Mouse (Mus musculus) neural tube, embryonic 12.5 days (tissue): ENCODE data around the gene Kcnn1. TPM values are rescaled to one million over a fixed set of nuclear protein-coding genes. Genes with fewer than 3 reads are reported as not detected.
A peak's percentile ranks its signal among the peaks of the same experiment; 100 is the strongest.

ENCODE experiments used
- ATAC-seq: fragments of 200-750 bp; cut with Nextera tagmentation; 2 replicates; pipeline ENCODE4 v1.8.0; 2017; ENCODE audit warnings: low read depth, mild to moderate bottlenecking, moderate TSS enrichment, moderate library complexity; ENCODE audit not compliant: low FRiP score
- H3K27ac ChIP-seq: fragments of 300-500 bp; sonication (generic); 2 replicates; pipeline ENCODE4 v1.5.1; 2016
- H3K27me3 ChIP-seq: fragments of 300-500 bp; sonication (generic); replicated peaks from 2 replicates; pipeline ENCODE4 v1.6.1; 2016; ENCODE audit warnings: mild to moderate bottlenecking
- H3K36me3 ChIP-seq: fragments of 300-500 bp; sonication (generic); 2 replicates; pipeline ENCODE4 v1.6.1; 2016; ENCODE audit warnings: mild to moderate bottlenecking
- H3K4me1 ChIP-seq: fragments of 300-500 bp; sonication (generic); 2 replicates; pipeline ENCODE4 v1.6.1; 2016
- H3K4me2 ChIP-seq: fragments of 300-500 bp; sonication (generic); replicated peaks from 2 replicates; pipeline ENCODE4 v1.6.1; 2016; ENCODE audit warnings: mild to moderate bottlenecking
- H3K4me3 ChIP-seq: fragments of 300-500 bp; sonication (generic); 2 replicates; pipeline ENCODE4 v1.5.1; 2016
- H3K9ac ChIP-seq: fragments of 300-500 bp; sonication (generic); 2 replicates; pipeline ENCODE4 v1.6.1; 2016; ENCODE audit warnings: mild to moderate bottlenecking
- H3K9me3 ChIP-seq: fragments of 300-500 bp; sonication (generic); 2 replicates; pipeline ENCODE4 v1.6.1; 2016; ENCODE audit warnings: mild to moderate bottlenecking
- WGBS: fragments of 180-500 bp; shearing (Covaris S2); methylation state at CpG from one replicate; pipeline ENCODE4 v1.1.7; 2016; 5-methylcytosine and 5-hydroxymethylcytosine counted together
- polyA plus RNA-seq: library from polyadenylated mRNA; unstranded; fragments of >200 nt; fragmentation: Nextera tagmentation; extraction: Ambion mirVana; gene quantifications from 2 replicates; pipeline ENCODE4 v1.2.1, GENCODE M21; 2016

Gene Kcnn1
- polyA plus RNA-seq, 1 experiment from 2014 or later, result 24.8 TPM

DNA sequence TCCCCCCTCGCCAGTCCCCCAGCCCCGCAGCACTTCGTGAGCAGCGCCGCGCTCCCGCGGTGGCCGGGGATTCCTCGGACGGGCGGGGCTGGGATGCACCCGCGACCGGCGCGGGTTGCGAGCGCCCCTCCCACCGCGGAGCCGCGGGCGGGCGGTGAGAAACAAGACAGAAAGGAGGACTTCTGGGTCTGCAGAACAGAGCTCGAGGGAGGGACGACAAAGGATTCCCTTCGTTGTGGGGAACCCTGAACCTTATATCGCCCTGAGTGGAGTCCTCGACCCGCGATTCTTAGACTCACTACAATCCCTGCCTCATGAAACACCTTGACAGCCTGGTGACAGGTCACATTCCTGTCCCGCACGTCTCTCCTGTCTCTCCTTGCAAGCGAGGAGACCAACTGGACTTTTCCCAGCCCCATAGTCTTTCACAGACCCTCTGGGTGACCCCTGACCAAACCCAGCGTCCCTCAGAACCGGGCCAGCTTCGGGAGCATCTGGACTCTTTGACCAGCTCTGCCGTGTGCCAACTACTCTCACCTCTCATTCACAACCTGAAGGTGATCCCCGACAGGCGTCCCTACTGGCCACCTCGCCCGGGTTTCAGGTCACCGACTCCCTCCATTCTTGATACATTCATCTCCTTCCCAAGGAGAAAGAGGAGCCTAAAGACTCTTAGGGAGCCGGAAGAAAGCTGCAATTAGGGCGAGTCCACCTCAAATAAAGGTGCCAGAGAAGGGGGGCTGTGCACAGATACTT is 1.1 kb upstream of the Kcnn1 start:
- Histone ChIP-seq H3K27me3 (peaks cover 13% of the 10 kb centered on the region), H3K36me3 (peaks cover 9% of the 10 kb centered on the region), H3K9ac (peak overlapping the region; percentile 65), H3K4me2 (peak overlapping the region; percentile 62), H3K27ac (peak overlapping the region; percentile 89), H3K4me1 (peaks cover 58% of the 10 kb centered on the region), H3K4me3 (peak overlapping the region; percentile 50), H3K9me3 (no peaks in the 10 kb centered on the region)
- no peak for ATAC-seq
- 1% methylated on average over 46 of the region's 46 CpGs for WGBS

DNA sequence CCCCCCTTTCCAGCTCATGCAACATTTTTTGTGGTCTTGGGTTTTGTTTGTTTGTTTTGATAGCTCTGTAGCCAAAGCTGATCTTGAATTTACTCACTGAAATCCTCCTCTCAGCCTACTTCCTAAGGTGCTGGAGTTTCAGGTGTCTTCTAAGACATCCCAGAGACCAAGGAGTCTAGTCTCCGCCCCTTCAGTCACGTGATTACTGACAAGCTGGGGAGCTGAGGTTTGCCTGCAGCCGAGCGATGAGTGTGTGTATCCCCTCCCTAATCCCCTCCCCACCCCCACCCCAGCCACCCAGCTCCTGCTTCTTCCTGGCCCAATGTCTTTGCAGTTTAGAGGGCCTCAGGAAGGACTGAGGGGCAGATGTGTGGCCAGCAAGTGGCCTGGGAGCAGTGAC is 5.5 kb downstream of the Kcnn1 start:
- Histone ChIP-seq H3K4me2 (peak overlapping the region; percentile 87), H3K4me1 (peaks cover 40% of the 10 kb centered on the region), H3K27ac (no peak overlapping the region), H3K9me3 (no peaks in the 10 kb centered on the region), H3K4me3 (no peak overlapping the region), H3K9ac (no peak overlapping the region), H3K27me3 (peaks cover 13% of the 10 kb centered on the region), H3K36me3 (peaks cover 14% of the 10 kb centered on the region)
- WGBS, result 12% methylated on average over 4 of the region's 4 CpGs
- ATAC-seq, result no peak

GRCm38 (mm10) chr8:70856541-70857197 is 6.4 kb downstream of the Kcnn1 start:
- peaks cover 33% of the 10 kb centered on the region for H3K4me1 ChIP-seq
- H3K4me3 ChIP-seq, result peak overlapping the region; percentile 41
- H3K36me3 ChIP-seq, result peaks cover 22% of the 10 kb centered on the region
- WGBS, result 9% methylated on average over 33 of the region's 33 CpGs
- no peaks in the 10 kb centered on the region for H3K9me3 ChIP-seq
- H3K9ac ChIP-seq, result peak overlapping the region; percentile 59
- no peak overlapping the region for H3K27ac ChIP-seq
- H3K4me2 ChIP-seq, result peak overlapping the region; percentile 87
- peak; percentile 82 for ATAC-seq
- H3K27me3 ChIP-seq, result peaks cover 6% of the 10 kb centered on the region; the same call in 1 of the 2 replicates

DNA sequence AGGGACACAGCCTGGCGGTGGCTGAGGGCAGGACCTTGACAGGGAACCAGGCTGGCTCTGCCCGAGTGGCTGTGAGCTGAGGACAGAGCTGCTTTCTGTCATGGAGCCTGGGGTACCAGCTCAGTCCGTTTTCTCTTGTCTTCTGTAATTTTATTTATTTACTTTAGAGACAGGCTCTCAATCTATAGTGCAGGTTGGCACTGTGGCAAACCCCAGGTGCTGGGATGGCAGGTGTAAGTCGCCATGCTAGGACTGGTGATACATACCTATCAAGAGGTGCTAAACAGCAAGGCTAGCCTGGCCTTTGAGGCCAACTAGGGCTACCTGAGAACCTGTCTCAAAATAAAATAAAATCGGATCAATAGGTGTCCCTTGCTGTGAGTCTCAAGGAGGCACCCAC is 7.0 kb downstream of the Kcnn1 start:
- Histone ChIP-seq H3K36me3 (peaks cover 24% of the 10 kb centered on the region), H3K9ac (peak overlapping the region; percentile 19; the same call in 1 of the 2 replicates), H3K4me1 (peaks cover 29% of the 10 kb centered on the region), H3K27me3 (no peaks in the 10 kb centered on the region), H3K4me3 (no peak overlapping the region), H3K9me3 (no peaks in the 10 kb centered on the region), H3K27ac (no peak overlapping the region), H3K4me2 (peak overlapping the region; percentile 87; the same call in 1 of the 2 replicates)
- ATAC-seq, result no peak
- 62% methylated on average over 5 of the region's 5 CpGs for WGBS

- ATAC-seq, result no peak
- no peak overlapping the region for H3K9ac ChIP-seq
- peaks cover 27% of the 10 kb centered on the region for H3K4me1 ChIP-seq
- 83% methylated on average over 2 of the region's 2 CpGs for WGBS
- H3K9me3 ChIP-seq, result no peaks in the 10 kb centered on the region
- no peak overlapping the region for H3K27ac ChIP-seq
- H3K36me3 ChIP-seq, result peaks cover 24% of the 10 kb centered on the region
- no peaks in the 10 kb centered on the region for H3K27me3 ChIP-seq
- no peak overlapping the region for H3K4me2 ChIP-seq
- no peak overlapping the region for H3K4me3 ChIP-seq
These were observed 9.2 kb downstream of the Kcnn1 start for GRCm38 (mm10) chr8:70853863-70854262.

- Histone ChIP-seq H3K9ac (no peak overlapping the region), H3K27ac (no peak overlapping the region), H3K4me3 (no peak overlapping the region), H3K36me3 (peaks cover 24% of the 10 kb centered on the region), H3K9me3 (no peaks in the 10 kb centered on the region), H3K4me2 (no peak overlapping the region), H3K4me1 (peaks cover 17% of the 10 kb centered on the region), H3K27me3 (no peaks in the 10 kb centered on the region)
- ATAC-seq, result no peak
- 90% methylated on average over 41 of the region's 41 CpGs for WGBS
These were observed 10.3 kb downstream of the Kcnn1 start for GRCm38 (mm10) chr8:70852595-70853231.

DNA sequence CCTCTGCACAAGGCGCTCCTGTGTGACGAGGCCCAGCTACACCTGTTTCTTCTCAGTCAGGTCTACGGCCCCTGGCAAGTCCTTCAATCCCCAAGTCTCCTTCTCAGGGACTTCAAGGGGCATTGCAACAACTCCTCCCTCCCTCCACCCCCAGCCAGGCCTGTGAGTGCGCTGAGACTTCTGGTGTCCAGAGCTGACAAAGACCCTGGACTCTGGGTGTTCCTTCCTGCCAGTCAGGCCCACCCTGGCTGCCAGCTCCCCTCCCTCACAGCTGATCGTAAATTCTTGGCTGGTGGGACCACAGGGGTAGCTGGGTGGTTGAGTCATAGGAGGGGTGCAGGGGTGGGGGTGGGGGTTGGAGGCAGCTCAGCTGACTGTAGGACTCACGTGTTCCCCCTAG is 11.2 kb downstream of the Kcnn1 start:
- Histone ChIP-seq H3K4me3 (no peak overlapping the region), H3K27me3 (no peaks in the 10 kb centered on the region), H3K9ac (0 out of 2 replicates have a peak overlapping the region, but pooled peaks have one; percentile 21), H3K27ac (no peak overlapping the region), H3K36me3 (peaks cover 24% of the 10 kb centered on the region), H3K9me3 (no peaks in the 10 kb centered on the region), H3K4me1 (peaks cover 8% of the 10 kb centered on the region), H3K4me2 (no peak overlapping the region)
- ATAC-seq, result no peak; the same call in 1 of the 2 replicates
- 46% methylated on average over 6 of the region's 6 CpGs for WGBS

GRCm38 (mm10) chr8:70850947-70851346 is 12.1 kb downstream of the Kcnn1 start:
- H3K9ac ChIP-seq, result no peak overlapping the region
- no peak overlapping the region for H3K4me3 ChIP-seq
- ATAC-seq, result no peak
- H3K4me1 ChIP-seq, result no peaks in the 10 kb centered on the region; the same call in 1 of the 2 replicates
- no peak overlapping the region for H3K4me2 ChIP-seq
- H3K9me3 ChIP-seq, result no peaks in the 10 kb centered on the region
- no peaks in the 10 kb centered on the region for H3K27me3 ChIP-seq
- 85% methylated on average over 4 of the region's 4 CpGs for WGBS
- peaks cover 24% of the 10 kb centered on the region for H3K36me3 ChIP-seq
- no peak overlapping the region for H3K27ac ChIP-seq

DNA sequence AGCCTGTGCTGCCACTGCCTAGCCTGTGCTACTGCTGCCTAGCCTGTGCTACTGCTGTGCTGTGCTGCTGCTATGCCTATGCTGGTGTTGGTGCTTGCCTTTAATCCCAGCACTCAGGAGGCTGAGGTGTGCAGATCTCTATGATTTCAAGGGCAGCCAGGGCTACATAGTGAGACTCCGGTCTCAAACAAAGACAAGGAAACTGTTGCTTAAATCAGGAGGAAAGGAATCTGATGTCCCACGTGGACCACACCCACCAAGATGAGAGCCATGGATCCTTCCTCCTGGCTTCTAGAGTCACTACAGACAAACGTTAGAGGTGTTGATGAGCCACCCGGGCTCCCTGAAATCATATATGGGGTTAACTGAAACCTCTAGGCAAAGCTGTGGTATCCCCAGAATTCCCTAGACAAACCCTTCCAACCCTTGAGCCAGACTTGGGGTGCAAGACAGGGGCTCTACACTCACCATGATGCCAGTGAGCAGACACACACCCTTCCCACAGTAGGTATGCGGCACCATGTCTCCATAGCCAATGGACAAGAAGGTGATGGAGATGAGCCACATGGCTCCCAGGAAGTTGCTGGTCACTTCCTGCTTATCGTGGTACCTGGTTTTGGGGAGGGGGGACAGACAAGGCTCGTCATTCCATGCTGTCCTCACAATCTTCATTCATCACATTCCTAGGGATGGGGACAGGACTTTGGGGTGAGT is 12.8 kb downstream of the Kcnn1 start:
- WGBS, result 83% methylated on average over 7 of the region's 7 CpGs
- Histone ChIP-seq H3K4me2 (no peak overlapping the region), H3K36me3 (peaks cover 24% of the 10 kb centered on the region), H3K4me3 (no peak overlapping the region), H3K27me3 (no peaks in the 10 kb centered on the region), H3K9me3 (no peaks in the 10 kb centered on the region), H3K4me1 (no peaks in the 10 kb centered on the region; the same call in 1 of the 2 replicates), H3K27ac (no peak overlapping the region), H3K9ac (no peak overlapping the region)
- no peak for ATAC-seq

DNA sequence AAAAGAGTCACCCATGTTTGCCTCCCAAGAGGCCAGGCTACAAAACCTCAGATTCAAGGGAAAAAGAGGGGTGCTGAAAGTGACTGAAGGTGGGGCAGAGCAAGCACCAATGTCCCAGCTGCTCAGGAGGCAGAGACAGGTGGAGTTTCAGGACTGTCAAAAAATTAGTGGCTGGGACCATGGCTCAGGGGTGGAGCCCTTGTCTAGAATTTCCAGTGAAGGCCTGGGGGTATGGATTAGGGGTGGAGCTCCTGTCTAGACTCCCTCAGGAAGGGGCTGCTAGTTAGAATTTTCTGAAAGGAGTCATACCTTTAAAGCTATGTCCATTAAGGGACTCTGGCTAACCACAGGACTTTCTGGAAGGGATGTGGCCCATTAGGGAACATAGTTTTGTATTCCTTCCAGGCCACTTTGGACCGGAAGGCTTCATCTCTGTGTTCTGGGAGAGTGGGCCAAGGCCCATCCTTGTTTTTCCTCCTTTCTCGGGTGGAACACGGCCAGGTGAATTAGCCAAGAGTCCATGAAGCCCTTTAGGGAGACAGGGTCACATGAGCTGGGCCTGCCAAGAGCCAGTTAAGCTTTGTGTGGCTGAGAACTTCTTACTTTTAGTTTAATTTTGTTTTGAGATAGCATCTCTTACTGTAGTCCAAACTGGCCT is 13.6 kb downstream of the Kcnn1 start:
- 91% methylated on average over 3 of the region's 3 CpGs for WGBS
- H3K9me3 ChIP-seq, result no peaks in the 10 kb centered on the region

DNA sequence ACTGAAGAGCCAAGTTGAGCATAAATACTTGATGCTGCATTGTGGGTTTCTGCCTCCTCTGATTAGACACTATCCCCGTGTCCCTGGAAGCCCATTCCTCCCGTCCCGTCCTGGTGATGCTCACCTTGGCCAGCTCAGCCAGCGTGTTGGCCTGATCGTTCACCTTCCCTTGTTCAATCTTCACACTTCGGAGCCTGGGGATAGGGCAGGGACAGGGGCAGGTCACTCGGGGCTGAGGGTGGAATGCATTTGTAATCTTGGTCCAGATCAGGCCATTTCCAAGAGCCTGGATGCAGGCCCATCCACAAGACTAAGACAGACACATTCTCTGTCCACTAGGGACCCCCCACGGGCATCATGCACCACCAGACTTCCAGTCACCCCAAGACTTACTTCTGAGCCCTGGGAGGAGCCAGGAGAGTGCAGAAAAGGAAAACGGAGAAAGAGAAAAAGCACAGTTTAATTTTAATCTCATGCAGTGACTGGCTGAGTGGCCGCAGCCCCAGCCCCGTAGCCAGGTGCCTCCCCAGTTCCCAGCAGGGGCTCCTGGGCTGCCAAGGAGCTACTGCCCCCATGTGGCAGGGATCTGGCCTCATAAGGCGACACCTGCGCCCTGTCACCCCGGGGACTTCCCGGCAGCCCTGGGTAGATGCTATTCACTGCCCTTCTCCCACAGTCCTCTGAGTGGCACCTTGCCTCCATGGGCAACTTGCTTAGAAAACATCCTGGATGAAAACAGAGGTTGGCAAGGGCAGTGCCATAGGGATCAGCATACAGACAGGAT is 16.5 kb downstream of the Kcnn1 start:
- H3K9ac ChIP-seq, result no peak overlapping the region
- H3K27me3 ChIP-seq, result no peaks in the 10 kb centered on the region
- H3K4me2 ChIP-seq, result no peak overlapping the region
- H3K9me3 ChIP-seq, result no peaks in the 10 kb centered on the region
- 0 out of 2 replicates have a peak, but pooled peaks cover 1% of the 10 kb centered on the region for H3K36me3 ChIP-seq
- WGBS, result 58% methylated on average over 15 of the region's 15 CpGs
- H3K4me3 ChIP-seq, result no peak overlapping the region
- ATAC-seq, result no peak
- H3K27ac ChIP-seq, result no peak overlapping the region
- peaks cover 3% of the 10 kb centered on the region; the same call in 1 of the 2 replicates for H3K4me1 ChIP-seq

More for the DNA sequence above, 13.6 kb downstream of the Kcnn1 start:
- ATAC-seq, result no peak
- peaks cover 3% of the 10 kb centered on the region; the same call in 1 of the 2 replicates for H3K4me1 ChIP-seq
- no peak overlapping the region for H3K4me3 ChIP-seq
- H3K4me2 ChIP-seq, result no peak overlapping the region
- H3K9ac ChIP-seq, result no peak overlapping the region
- peaks cover 18% of the 10 kb centered on the region for H3K36me3 ChIP-seq
- no peak overlapping the region for H3K27ac ChIP-seq
- H3K27me3 ChIP-seq, result no peaks in the 10 kb centered on the region
